Mouse (Mus musculus): Measurements from ENCODE around the gene Nr1h2. TPM values are rescaled to one million over a fixed set of nuclear protein-coding genes. Genes with fewer than 3 reads are reported as not detected.

Gene Nr1h2
- polyA plus RNA-seq, 1 experiment, result 371 TPM

- no peak for TF ChIP-seq GATA1 (IDR thresholded peaks at IDR 0.05; ENCODE audit: low read length)
These were observed 7.5 kb downstream of the Nr1h2 start for GRCm38 (mm10) chr7:44546274-44546673.

- TF ChIP-seq GATA1 (IDR thresholded peaks at IDR 0.05; ENCODE audit: low read length), result no peak
These were observed 10.7 kb downstream of the Nr1h2 start for GRCm38 (mm10) chr7:44543071-44543470.

- no peak for TF ChIP-seq GATA1 (IDR thresholded peaks at IDR 0.05; ENCODE audit: low read length)
These were observed 11.2 kb downstream of the Nr1h2 start for GRCm38 (mm10) chr7:44542555-44542954.

- TF ChIP-seq GATA1 (IDR thresholded peaks at IDR 0.05; ENCODE audit: low read length), result no peak
These were observed 14.8 kb downstream of the Nr1h2 start for GRCm38 (mm10) chr7:44538756-44539624.

GRCm38 (mm10) chr7:44537496-44537895 lies 16.3 kb downstream of the Nr1h2 start:
- TF ChIP-seq GATA1 (IDR thresholded peaks at IDR 0.05; ENCODE audit: low read length), result no peak

- no peak for TF ChIP-seq GATA1 (IDR thresholded peaks at IDR 0.05; ENCODE audit: low read length)
These were observed 16.7 kb downstream of the Nr1h2 start for GRCm38 (mm10) chr7:44537009-44537408.

GRCm38 (mm10) chr7:44536590-44536968 lies 17.2 kb downstream of the Nr1h2 start:
- no peak for TF ChIP-seq GATA1 (IDR thresholded peaks at IDR 0.05; ENCODE audit: low read length)

- TF ChIP-seq GATA1 (IDR thresholded peaks at IDR 0.05; ENCODE audit: low read length), result no peak
These were observed 17.8 kb downstream of the Nr1h2 start for GRCm38 (mm10) chr7:44535657-44536589.

- no peak for TF ChIP-seq GATA1 (IDR thresholded peaks at IDR 0.05; ENCODE audit: low read length)
These were observed 18.9 kb downstream of the Nr1h2 start for GRCm38 (mm10) chr7:44534656-44535441.

- no peak for TF ChIP-seq GATA1 (IDR thresholded peaks at IDR 0.05; ENCODE audit: low read length)
These were observed 19.5 kb downstream of the Nr1h2 start for GRCm38 (mm10) chr7:44534242-44534641.

- TF ChIP-seq GATA1 (IDR thresholded peaks at IDR 0.05; ENCODE audit: low read length), result no peak
These were observed 20.1 kb downstream of the Nr1h2 start for GRCm38 (mm10) chr7:44533746-44534045.

GRCm38 (mm10) chr7:44532918-44533745 lies 20.6 kb downstream of the Nr1h2 start:
- TF ChIP-seq GATA1 (IDR thresholded peaks at IDR 0.05; ENCODE audit: low read length), result no peak

GRCm38 (mm10) chr7:44531946-44532732 lies 21.6 kb downstream of the Nr1h2 start, which contains the start of gene Spib:
Gene Spib, minus strand, starts transcription at chr7:44532071.
- no peak for TF ChIP-seq GATA1 (IDR thresholded peaks at IDR 0.05; ENCODE audit: low read length)

GRCm38 (mm10) chr7:44531207-44531606 lies 22.5 kb downstream of the Nr1h2 start:
- no peak for TF ChIP-seq GATA1 (IDR thresholded peaks at IDR 0.05; ENCODE audit: low read length)
